Mouse (Mus musculus): Measurements from ENCODE around the gene Ncbp1.

Gene Ncbp1

GRCm38 (mm10) chr4:46202562-46203126 lies 64.2 kb downstream of the Ncbp1 start:
- no peak for DNase-seq

GRCm38 (mm10) chr4:46221090-46221489 lies 82.7 kb downstream of the Ncbp1 start:
- DNase-seq: no peak
